Mouse (Mus musculus) liver, embryonic 14.5 days (tissue): ENCODE data around the gene Pde4b. TPM values are rescaled to one million over a fixed set of nuclear protein-coding genes. Genes with fewer than 3 reads are reported as not detected.

ENCODE experiments used
- ATAC-seq: fragments of 200-750 bp; cut with Nextera tagmentation; 2 replicates; pipeline ENCODE4 v1.8.0; 2017; ENCODE audit warnings: moderate number of reproducible peaks, mild to moderate bottlenecking, moderate library complexity; ENCODE audit not compliant: insufficient read depth
- DNase-seq, 3 experiments: peaks; one replicate each; pipeline ENCODE4 v3.0.0-alpha.2; 2012 to 2013; ENCODE audit warnings: low read depth in 3 of 3, low spot score in 3 of 3
- H3K27ac ChIP-seq: fragments of 300-500 bp; sonication (generic); 2 replicates; pipeline ENCODE4 v1.5.1; 2014; ENCODE audit warnings: moderate library complexity, mild to moderate bottlenecking, control low read depth, inconsistent platforms
- H3K27me3 ChIP-seq: fragments of 300-500 bp; sonication (generic); 2 replicates; pipeline ENCODE4 v1.6.1; 2014; ENCODE audit warnings: mild to moderate bottlenecking, low read length, moderate library complexity; ENCODE audit not compliant: control insufficient read depth, insufficient read depth
- H3K36me3 ChIP-seq: fragments of 300-500 bp; sonication (generic); replicated peaks from 2 replicates; pipeline ENCODE4 v1.6.1; 2014; ENCODE audit warnings: low read depth; ENCODE audit not compliant: control insufficient read depth, insufficient read depth
- H3K4me1 ChIP-seq, 2 experiments: fragments of 200-500 bp in 1 of 2; fragments of 300-500 bp in 1 of 2; sonication (generic) in 1 of 2; replicated peaks; 2 replicates each; pipeline ENCODE4 v1.6.1; 2012 to 2014; ENCODE audit warnings: antibody characterized with exemption in 1 of 2, inconsistent platforms in 1 of 2, low read length in 1 of 2; ENCODE audit not compliant: control insufficient read depth in 2 of 2, insufficient read depth in 2 of 2
- H3K4me2 ChIP-seq: fragments of 300-500 bp; sonication (generic); 2 replicates; pipeline ENCODE4 v1.6.1; 2014; ENCODE audit warnings: low read depth, mild to moderate bottlenecking, control low read depth, moderate library complexity
- H3K4me3 ChIP-seq, 2 experiments: fragments of 200-500 bp in 1 of 2; fragments of 300-500 bp in 1 of 2; sonication (generic) in 1 of 2; 2 replicates each; pipeline ENCODE4 v1.5.1; 2012 to 2014; ENCODE audit warnings: low read depth in 2 of 2, low read length in 2 of 2, mild to moderate bottlenecking in 2 of 2, control low read depth in 1 of 2, inconsistent platforms in 1 of 2, moderate library complexity in 1 of 2; ENCODE audit not compliant: insufficient read depth in 1 of 2
- H3K9ac ChIP-seq: fragments of 300-500 bp; sonication (generic); replicated peaks from 2 replicates; pipeline ENCODE4 v1.6.1; 2014; ENCODE audit warnings: mild to moderate bottlenecking, control low read depth, moderate library complexity
- H3K9me3 ChIP-seq: fragments of 300-500 bp; sonication (generic); 2 replicates; pipeline ENCODE4 v1.6.1; 2016; ENCODE audit warnings: low read length, mixed read lengths; ENCODE audit not compliant: control insufficient read depth
- CTCF ChIP-seq: IDR thresholded peaks from 2 replicates; pipeline ENCODE4 v1.5.1; 2016; ENCODE audit warnings: antibody characterized with exemption, low read depth, control low read depth
- EP300 ChIP-seq: IDR thresholded peaks from 2 replicates; pipeline ENCODE4 v1.6.1; 2016; ENCODE audit warnings: antibody characterized with exemption, low read depth
- WGBS: fragments of 180-500 bp; shearing (Covaris S2); extraction: QIAGEN DNeasy Blood & Tissue Kit; methylation state at CpG from one replicate; pipeline ENCODE4 v1.1.7; 2014; ENCODE audit not compliant: insufficient replicate concordance; 5-methylcytosine and 5-hydroxymethylcytosine counted together
- polyA plus RNA-seq, 2 experiments: library from polyadenylated mRNA; depleted of rRNA in 1 of 2; stranded (reverse) in 1 of 2; unstranded in 1 of 2; fragments of >200 nt; fragmentation: Nextera tagmentation in 1 of 2; extraction: Ambion mirVana in 1 of 2; gene quantifications; 2 replicates each; pipeline versions ENCODE4 v1.2.1 to v1.2.3; 2012 to 2014

Pde4b gene
- polyA plus RNA-seq, 2 experiments: 1.5 to 2.3 TPM

DNA sequence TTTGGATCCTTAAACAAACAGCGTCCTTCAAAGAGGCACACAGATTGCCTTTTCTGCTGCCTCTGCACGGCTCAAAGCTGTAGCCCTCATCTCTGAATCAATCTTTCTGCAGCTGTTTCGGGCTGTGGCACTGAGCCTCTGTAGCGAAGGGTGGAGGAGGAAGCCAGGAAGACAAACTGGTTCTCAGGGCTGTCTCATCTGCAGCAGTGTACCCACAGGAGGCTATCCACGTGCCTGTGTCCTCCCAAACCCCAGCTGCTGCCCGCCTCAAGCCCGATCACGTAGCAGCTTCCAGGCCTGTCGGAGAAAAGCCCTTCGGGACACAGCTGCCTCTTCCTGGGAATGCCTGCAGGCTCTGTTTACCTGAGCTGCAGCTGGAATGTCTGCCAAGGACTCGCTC is 424.2 kb downstream of the Pde4b start:
- no peak overlapping the region for H3K27ac ChIP-seq
- no peaks in the 10 kb centered on the region for H3K36me3 ChIP-seq
- TF ChIP-seq EP300 (no peak), CTCF (no peak)
- H3K27me3 ChIP-seq: no peaks in the 10 kb centered on the region
- DNase-seq (no peak), ATAC-seq (no peak)
- H3K9ac ChIP-seq: no peak overlapping the region
- peaks cover 0 to 13% of the 10 kb centered on the region in 2 experiments; a peak in 1 of 4 replicates for H3K4me1 ChIP-seq
- peak overlapping the region; percentile 37 for H3K4me2 ChIP-seq
- no peaks in the 10 kb centered on the region for H3K9me3 ChIP-seq
- WGBS: 19% methylated on average over 11 of the region's 11 CpGs
- H3K4me3 ChIP-seq: no peak overlapping the region

- Histone ChIP-seq H3K4me3 (no peak overlapping the region), H3K27ac (no peak overlapping the region), H3K4me1 (peaks cover 0 to 17% of the 10 kb centered on the region in 2 experiments; a peak in 1 of 4 replicates), H3K36me3 (no peaks in the 10 kb centered on the region), H3K27me3 (no peaks in the 10 kb centered on the region), H3K4me2 (no peak overlapping the region), H3K9me3 (no peaks in the 10 kb centered on the region), H3K9ac (no peak overlapping the region)
- TF ChIP-seq CTCF (no peak), EP300 (no peak)
- ATAC-seq: no peak
- no peak for DNase-seq
- WGBS: 71% methylated on average over 7 of the region's 7 CpGs
Observed at GRCm38 (mm10) chr4:102512940-102513339, 425.6 kb downstream of the Pde4b start.

DNA sequence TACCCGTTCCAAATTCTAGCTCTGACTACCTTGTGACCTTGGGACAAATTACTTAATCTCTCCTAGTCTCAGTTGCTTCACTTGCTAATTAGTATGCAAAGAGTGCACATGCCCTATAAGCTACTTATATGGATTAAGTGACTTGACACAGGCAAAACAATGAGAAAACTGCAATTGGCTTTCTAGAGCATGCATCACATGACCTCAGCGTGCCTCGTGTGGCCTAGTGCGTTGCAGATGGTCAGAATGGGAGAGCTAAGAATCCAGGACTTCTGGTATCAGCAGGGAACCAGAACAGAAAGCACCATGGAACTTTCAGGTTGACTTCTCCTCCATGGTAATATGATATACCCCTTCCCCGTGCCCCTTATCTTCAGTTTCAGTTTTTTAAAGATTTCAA is 426.2 kb downstream of the Pde4b start:
- Histone ChIP-seq H3K9me3 (no peaks in the 10 kb centered on the region), H3K27me3 (no peaks in the 10 kb centered on the region), H3K36me3 (no peaks in the 10 kb centered on the region), H3K4me1 (peaks cover 0 to 17% of the 10 kb centered on the region in 2 experiments; a peak in 1 of 4 replicates), H3K9ac (no peak overlapping the region), H3K4me3 (no peak overlapping the region), H3K27ac (no peak overlapping the region), H3K4me2 (no peak overlapping the region)
- WGBS: 52% methylated on average over 5 of the region's 5 CpGs
- DNase-seq (no peak), ATAC-seq (no peak)
- no peak for TF ChIP-seq EP300
- no peak for TF ChIP-seq CTCF

GRCm38 (mm10) chr4:102514972-102515835 is 427.9 kb downstream of the Pde4b start:
- H3K36me3 ChIP-seq: no peaks in the 10 kb centered on the region
- ATAC-seq (no peak), DNase-seq (no peak)
- H3K27ac ChIP-seq: no peak overlapping the region
- no peak overlapping the region for H3K4me3 ChIP-seq
- 32% methylated on average over 3 of the region's 3 CpGs for WGBS
- no peak overlapping the region for H3K4me2 ChIP-seq
- H3K27me3 ChIP-seq: no peaks in the 10 kb centered on the region
- H3K9ac ChIP-seq: no peak overlapping the region
- no peaks in the 10 kb centered on the region for H3K9me3 ChIP-seq
- H3K4me1 ChIP-seq: peaks cover 0 to 13% of the 10 kb centered on the region in 2 experiments; a peak in 1 of 4 replicates
- no peak for TF ChIP-seq CTCF
- TF ChIP-seq EP300: no peak

GRCm38 (mm10) chr4:102516395-102516794 is 429.1 kb downstream of the Pde4b start:
- WGBS: 17% methylated on average over 4 of the region's 4 CpGs

More at GRCm38 (mm10) chr4:102516395-102516794, 429.1 kb downstream of the Pde4b start:
- no peak for ATAC-seq
- H3K4me3 ChIP-seq: no peak overlapping the region
- no peak overlapping the region for H3K27ac ChIP-seq
- no peaks in the 10 kb centered on the region for H3K36me3 ChIP-seq
- H3K27me3 ChIP-seq: no peaks in the 10 kb centered on the region
- no peaks in the 10 kb centered on the region for H3K9me3 ChIP-seq
- TF ChIP-seq EP300: no peak
- TF ChIP-seq CTCF: no peak
- H3K4me2 ChIP-seq: no peak overlapping the region
- H3K9ac ChIP-seq: no peak overlapping the region
- peaks cover 0 to 13% of the 10 kb centered on the region in 2 experiments; a peak in 1 of 4 replicates for H3K4me1 ChIP-seq
- DNase-seq: no peak
